Mouse (Mus musculus) MEL (cell line): ENCODE results near the gene Xkr7. TPM values are rescaled to one million over a fixed set of nuclear protein-coding genes. Genes with fewer than 3 reads are reported as not detected.

Experiments used
- DNase-seq: peaks from one replicate; pipeline ENCODE4 v3.0.0; 2011; ENCODE audit warnings: low read depth, low spot score
- H3K27ac ChIP-seq: 2 replicates; pipeline ENCODE4 v1.5.1; 2012; ENCODE audit warnings: low read depth, mild to moderate bottlenecking, control low read depth, low read length, moderate library complexity; ENCODE audit not compliant: control insufficient read depth
- H3K27me3 ChIP-seq, 2 experiments: fragments of 150-350 bp in 1 of 2; sonication (generic) in 1 of 2; 2 replicates each; pipeline ENCODE4 v1.6.1; 2012; ENCODE audit warnings: low read length in 2 of 2, mild to moderate bottlenecking in 2 of 2, improper control_type of control experiment in 1 of 2, moderate library complexity in 1 of 2; ENCODE audit not compliant: insufficient read depth in 2 of 2, control insufficient read depth in 1 of 2
- H3K36me3 ChIP-seq, 2 experiments: 2 replicates each; pipeline ENCODE4 v1.6.1; 2012 to 2014; ENCODE audit warnings: low read length in 2 of 2, improper control_type of control experiment in 1 of 2, inconsistent platforms in 1 of 2, mild to moderate bottlenecking in 1 of 2; ENCODE audit not compliant: insufficient read depth in 2 of 2, control insufficient read depth in 1 of 2
- H3K4me1 ChIP-seq, 2 experiments: fragments of 150-350 bp in 1 of 2; sonication (generic) in 1 of 2; 2 replicates each; pipeline ENCODE4 v1.6.1; 2012; ENCODE audit warnings: low read length in 2 of 2, improper control_type of control experiment in 1 of 2, mild to moderate bottlenecking in 1 of 2; ENCODE audit not compliant: insufficient read depth in 2 of 2, control insufficient read depth in 1 of 2
- H3K4me3 ChIP-seq, 2 experiments: fragments of 150-350 bp in 1 of 2; sonication (generic) in 1 of 2; 2 replicates each; pipeline ENCODE4 v1.5.1; 2012; ENCODE audit warnings: low read depth in 2 of 2, low read length in 2 of 2, mild to moderate bottlenecking in 2 of 2, moderate library complexity in 2 of 2, control low read depth in 1 of 2, improper control_type of control experiment in 1 of 2; ENCODE audit not compliant: control insufficient read depth in 1 of 2, insufficient read depth in 1 of 2
- H3K79me2 ChIP-seq: 2 replicates; pipeline ENCODE4 v1.6.1; 2012; ENCODE audit warnings: mild to moderate bottlenecking, low read length, moderate library complexity; ENCODE audit not compliant: control insufficient read depth, poor library complexity, insufficient read depth
- H3K9ac ChIP-seq: 2 replicates; pipeline ENCODE4 v1.6.1; 2012; ENCODE audit warnings: low read depth, mild to moderate bottlenecking, control low read depth, low read length, moderate library complexity; ENCODE audit not compliant: control insufficient read depth, poor library complexity, severe bottlenecking
- H3K9me3 ChIP-seq: fragments of 150-350 bp; sonication (generic); replicated peaks from 2 replicates; pipeline ENCODE4 v1.6.1; 2012; ENCODE audit warnings: mild to moderate bottlenecking, low read length, improper control_type of control experiment, moderate library complexity; ENCODE audit not compliant: insufficient read depth
- CHD1 ChIP-seq: IDR thresholded peaks from 2 replicates; pipeline ENCODE4 v1.6.1; 2012; ENCODE audit warnings: low read depth, mild to moderate bottlenecking, inconsistent platforms, low read length, improper control_type of control experiment
- CHD2 ChIP-seq: IDR thresholded peaks from 2 replicates; pipeline ENCODE4 v1.6.1; 2011; ENCODE audit warnings: low read length, improper control_type of control experiment
- CTCF ChIP-seq, 3 experiments: IDR thresholded peaks in 2 of 3; conservative IDR thresholded peaks in 1 of 3; 2 replicates each; pipeline ENCODE4 v1.5.1; 2011 to 2012; ENCODE audit warnings: low read length in 3 of 3, low read depth in 2 of 3, mild to moderate bottlenecking in 2 of 3, improper control_type of control experiment in 1 of 3, inconsistent platforms in 1 of 3, mixed read lengths in 1 of 3, moderate library complexity in 1 of 3; ENCODE audit not compliant: control insufficient read depth in 1 of 3, insufficient read depth in 1 of 3, poor library complexity in 1 of 3, severe bottlenecking in 1 of 3
- GATA1 ChIP-seq: IDR thresholded peaks from 2 replicates; pipeline ENCODE4 v1.6.1; 2011; ENCODE audit warnings: low read depth, low read length, improper control_type of control experiment
- HCFC1 ChIP-seq: IDR thresholded peaks from 2 replicates; pipeline ENCODE4 v1.6.1; 2012; ENCODE audit warnings: low read depth, mild to moderate bottlenecking, inconsistent platforms, low read length, improper control_type of control experiment, moderate library complexity
- MAFK ChIP-seq: IDR thresholded peaks from 2 replicates; pipeline ENCODE4 v1.6.1; 2011; ENCODE audit warnings: low read depth, mild to moderate bottlenecking, low read length, improper control_type of control experiment, borderline replicate concordance
- MAZ ChIP-seq: IDR thresholded peaks from 2 replicates; pipeline ENCODE4 v1.6.1; 2012; ENCODE audit warnings: low read depth, mild to moderate bottlenecking, inconsistent platforms, low read length, improper control_type of control experiment
- MEF2A ChIP-seq: IDR thresholded peaks from 2 replicates; pipeline ENCODE4 v1.6.1; 2014; ENCODE audit warnings: low read depth, mild to moderate bottlenecking, inconsistent platforms, low read length, improper control_type of control experiment; ENCODE audit not compliant: poor library complexity, insufficient replicate concordance, severe bottlenecking; ENCODE audit errors: extremely low read depth
- POLR2A ChIP-seq, 2 experiments: IDR thresholded peaks; 2 replicates each; pipeline ENCODE4 v1.6.1; 2011 to 2012; ENCODE audit warnings: low read length in 2 of 2, mild to moderate bottlenecking in 2 of 2, control low read depth in 1 of 2, improper control_type of control experiment in 1 of 2, low read depth in 1 of 2, moderate library complexity in 1 of 2; ENCODE audit not compliant: control insufficient read depth in 1 of 2, insufficient read depth in 1 of 2, poor library complexity in 1 of 2
- RAD21 ChIP-seq: IDR thresholded peaks from 2 replicates; pipeline ENCODE4 v1.6.1; 2011; ENCODE audit warnings: mild to moderate bottlenecking, low read depth, low read length, improper control_type of control experiment
- RCOR1 ChIP-seq: IDR thresholded peaks from 2 replicates; pipeline ENCODE4 v1.6.1; 2012; ENCODE audit warnings: low read depth, mild to moderate bottlenecking, inconsistent platforms, low read length, improper control_type of control experiment
- SIN3A ChIP-seq: IDR thresholded peaks from 2 replicates; pipeline ENCODE4 v1.6.1; 2012; ENCODE audit warnings: low read length, improper control_type of control experiment, inconsistent platforms
- SMC3 ChIP-seq: IDR thresholded peaks from 2 replicates; pipeline ENCODE4 v1.6.1; 2011; ENCODE audit warnings: low read depth, low read length, improper control_type of control experiment
- USF2 ChIP-seq, 2 experiments: IDR thresholded peaks; 2 replicates each; pipeline ENCODE4 v1.6.1; 2011 to 2012; ENCODE audit warnings: improper control_type of control experiment in 2 of 2, low read length in 2 of 2, borderline replicate concordance in 1 of 2, inconsistent platforms in 1 of 2, low read depth in 1 of 2, mild to moderate bottlenecking in 1 of 2; ENCODE audit not compliant: insufficient read depth in 1 of 2
- ZKSCAN1 ChIP-seq: IDR thresholded peaks from 2 replicates; pipeline ENCODE4 v1.6.1; 2012; ENCODE audit warnings: low read depth, mild to moderate bottlenecking, inconsistent platforms, low read length, improper control_type of control experiment, moderate library complexity
- polyA plus RNA-seq, 2 experiments: library from polyadenylated mRNA; stranded (reverse) in 1 of 2; unstranded in 1 of 2; fragments of >175 nt in 1 of 2; fragments of >200 nt in 1 of 2; gene quantifications; 2 replicates each; pipeline versions ENCODE4 v1.2.1 to v1.2.4; 2012; ENCODE audit warnings: low replicate concordance in 2 of 2, low read depth in 1 of 2; ENCODE audit not compliant: insufficient read length in 2 of 2, insufficient read depth in 1 of 2, missing spikeins in 1 of 2
- total RNA-seq: library from RNA; depleted of rRNA; stranded (reverse); fragments of 300-350 nt; gene quantifications from 2 replicates; pipeline ENCODE4 v1.2.3, GENCODE M21; 2012

The Xkr7 gene
- total and polyA plus RNA-seq, 3 experiments, result not detected

DNA sequence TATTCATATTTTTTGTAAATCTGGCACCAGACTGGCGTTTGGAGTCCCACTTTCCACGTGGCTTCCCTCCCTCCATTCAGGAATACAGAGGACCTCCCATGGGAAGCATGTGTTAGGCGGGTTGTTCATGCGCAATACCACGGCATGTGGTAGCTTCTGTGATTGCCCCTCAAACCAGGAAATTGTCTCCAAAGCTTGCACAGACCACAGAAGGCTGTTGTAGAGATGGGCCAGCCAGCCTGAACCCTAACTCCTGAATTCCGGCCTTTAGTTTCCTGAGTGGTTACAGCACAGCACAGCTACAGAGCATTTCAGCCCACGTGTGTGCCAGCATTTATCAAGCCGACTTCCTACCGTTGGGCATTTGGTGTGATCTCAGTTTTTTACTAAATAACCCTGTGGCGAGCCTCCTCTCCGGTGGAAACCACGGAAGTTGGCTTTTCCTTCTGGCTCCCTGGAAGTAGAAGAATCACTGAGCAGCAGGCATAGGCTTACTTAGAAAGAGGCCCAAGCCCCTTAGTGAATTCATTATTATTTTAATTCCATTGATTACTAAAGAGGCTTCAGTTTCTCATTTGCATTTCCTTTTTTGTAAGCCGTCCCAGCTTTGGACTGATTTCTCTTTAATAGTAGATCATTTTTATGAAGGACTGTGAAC is 27.8 kb upstream of the Xkr7 start:
- H3K4me3 ChIP-seq, result no peak overlapping the region
- peaks cover 0 to 2% of the 10 kb centered on the region in 2 experiments; a peak in 1 of 4 replicates for H3K36me3 ChIP-seq
- no peaks in the 10 kb centered on the region for H3K4me1 ChIP-seq
- H3K9ac ChIP-seq, result no peak overlapping the region
- H3K79me2 ChIP-seq, result no peaks in the 10 kb centered on the region
- TF ChIP-seq SMC3 (no peak), CHD1 (no peak), CHD2 (no peak), USF2 (IDR thresholded peaks at IDR 0.05; ENCODE audit: borderline replicate concordance in 1 of 2, insufficient read depth in 1 of 2, low read depth in 1 of 2, low read length in 2 of 2) (no peak), CTCF (IDR thresholded peaks at IDR 0.05 in 2 of 3, conservative IDR thresholded peaks at IDR 0.05 in 1 of 3; ENCODE audit: control insufficient read depth in 1 of 3, insufficient read depth in 1 of 3, low read depth in 2 of 3, low read length in 3 of 3, poor library complexity in 1 of 3, severe bottlenecking in 1 of 3) (no peak)
- H3K27me3 ChIP-seq, result peaks cover 0 to 1% of the 10 kb centered on the region in 2 experiments; a peak in 3 of 4 replicates
- DNase-seq, result no peak
- no peaks in the 10 kb centered on the region for H3K9me3 ChIP-seq
- no peak overlapping the region for H3K27ac ChIP-seq

- Histone ChIP-seq H3K27me3 (no peaks in the 10 kb centered on the region; a peak in 2 of 4 replicates), H3K36me3 (peaks cover 0 to 4% of the 10 kb centered on the region in 2 experiments; a peak in 1 of 4 replicates), H3K9me3 (no peaks in the 10 kb centered on the region), H3K27ac (no peak overlapping the region), H3K4me3 (no peak overlapping the region), H3K4me1 (no peaks in the 10 kb centered on the region), H3K79me2 (no peaks in the 10 kb centered on the region), H3K9ac (no peak overlapping the region)
- DNase-seq, result no peak
- TF ChIP-seq MAFK, result no peak
- TF ChIP-seq RAD21, result no peak
- TF ChIP-seq MAZ, result no peak
- TF ChIP-seq SIN3A, result no peak
- TF ChIP-seq MEF2A, result no peak
- no peak for TF ChIP-seq ZKSCAN1
- TF ChIP-seq RCOR1, result no peak
- no peak for TF ChIP-seq GATA1
- TF ChIP-seq HCFC1, result no peak
- TF ChIP-seq POLR2A (IDR thresholded peaks at IDR 0.05; ENCODE audit: control insufficient read depth in 1 of 2, insufficient read depth in 1 of 2, low read depth in 1 of 2, low read length in 2 of 2, poor library complexity in 1 of 2), result no peak
Measured at GRCm38 (mm10) chr2:153005981-153006380, 25.7 kb upstream of the Xkr7 start.
